Mouse (Mus musculus): ENCODE results near the gene Vmn1r175. TPM values are rescaled to one million over a fixed set of nuclear protein-coding genes. Genes with fewer than 3 reads are reported as not detected.
"Not testable (repeated sequence)": the region's sequence is repeated elsewhere in the genome, so short reads cannot be mapped to it uniquely, and the experiment has no call there.

Vmn1r175 gene
- not detected in 2 replicates for polyA plus RNA-seq (2015; fragmentation: Nextera tagmentation; extraction: Ambion mirVana)

GRCm38 (mm10) chr7:23810543-23810942 is at the start of gene Vmn1r175:
Gene Vmn1r175, minus strand, starts transcription at chr7:23810643.
- H3K27ac ChIP-seq (replicated peaks); ATAC-seq (replicated peaks); H3K36me3 ChIP-seq: not testable (repeated sequence)

GRCm38 (mm10) chr7:23837272-23837671 is 26.8 kb upstream of the Vmn1r175 start, which contains the start of gene Vmn1r176:
Gene Vmn1r176, minus strand, starts transcription at chr7:23837372.
- H3K9ac ChIP-seq (replicated peaks); H3K4me1 ChIP-seq; H3K4me3 ChIP-seq; H3K27me3 ChIP-seq; H3K9me3 ChIP-seq; H3K4me2 ChIP-seq (replicated peaks); H3K36me3 ChIP-seq; ATAC-seq (replicated peaks); H3K27ac ChIP-seq (replicated peaks): not testable (repeated sequence)
- WGBS = no CpG with 5 or more reads among the region's 1 CpGs

More at GRCm38 (mm10) chr7:23810543-23810942, at the start of gene Vmn1r175:
- H3K4me2 ChIP-seq (replicated peaks); H3K27me3 ChIP-seq; H3K9ac ChIP-seq (replicated peaks); H3K9me3 ChIP-seq; H3K4me1 ChIP-seq; H3K4me3 ChIP-seq: not testable (repeated sequence)

GRCm38 (mm10) chr7:23784526-23784925 is 25.9 kb downstream of the Vmn1r175 start:
- Histone ChIP-seq H3K4me1 (no peaks in the 10 kb centered on the region), H3K4me2 (replicated peaks) (no peak overlapping the region), H3K4me3 (no peak overlapping the region), H3K27ac (replicated peaks) (no peak overlapping the region), H3K27me3 (no peaks in the 10 kb centered on the region), H3K9me3 (peaks cover 38% of the 10 kb centered on the region), H3K9ac (replicated peaks) (no peak overlapping the region), H3K36me3 (no peaks in the 10 kb centered on the region)
- no peak for ATAC-seq (replicated peaks)
- 91% methylated on average over 6 of the region's 6 CpGs for WGBS

Other genes with a start within 250 kb of the Vmn1r175 start
- not detected in 2 replicates for gene Vmn1r169, start 235.1 kb downstream of the Vmn1r175 start, polyA plus RNA-seq (2015; fragmentation: Nextera tagmentation; extraction: Ambion mirVana)
- not detected in 2 replicates for gene Vmn1r170, start 204.5 kb downstream of the Vmn1r175 start, polyA plus RNA-seq (2015; fragmentation: Nextera tagmentation; extraction: Ambion mirVana)
- not detected in 2 replicates for gene Vmn1r171, start 179.9 kb downstream of the Vmn1r175 start, polyA plus RNA-seq (2015; fragmentation: Nextera tagmentation; extraction: Ambion mirVana)
- not detected in 2 replicates for gene Vmn1r172, start 152.3 kb downstream of the Vmn1r175 start, polyA plus RNA-seq (2015; fragmentation: Nextera tagmentation; extraction: Ambion mirVana)
- not detected in 2 replicates for gene Vmn1r173, start 109.9 kb downstream of the Vmn1r175 start, polyA plus RNA-seq (2015; fragmentation: Nextera tagmentation; extraction: Ambion mirVana)
- not detected in 2 replicates for gene Vmn1r174, start 58.4 kb downstream of the Vmn1r175 start, polyA plus RNA-seq (2015; fragmentation: Nextera tagmentation; extraction: Ambion mirVana)
- gene Vmn1r176, start 26.7 kb upstream of the Vmn1r175 start, polyA plus RNA-seq (2015; fragmentation: Nextera tagmentation; extraction: Ambion mirVana) = not detected in 2 replicates
- not detected in 2 replicates for gene Vmn1r177, start 55.8 kb upstream of the Vmn1r175 start, polyA plus RNA-seq (2015; fragmentation: Nextera tagmentation; extraction: Ambion mirVana)
- gene Vmn1r178, start 81.4 kb upstream of the Vmn1r175 start, polyA plus RNA-seq (2015; fragmentation: Nextera tagmentation; extraction: Ambion mirVana) = not detected in 2 replicates
- gene Vmn1r179, start 116.3 kb upstream of the Vmn1r175 start, polyA plus RNA-seq (2015; fragmentation: Nextera tagmentation; extraction: Ambion mirVana) = not detected in 2 replicates
- not detected in 2 replicates for gene Vmn1r180, start 140.0 kb upstream of the Vmn1r175 start, polyA plus RNA-seq (2015; fragmentation: Nextera tagmentation; extraction: Ambion mirVana)
- gene Vmn1r181, start 164.0 kb upstream of the Vmn1r175 start, polyA plus RNA-seq (2015; fragmentation: Nextera tagmentation; extraction: Ambion mirVana) = not detected in 2 replicates
- gene V1rd19, start 191.0 kb upstream of the Vmn1r175 start, polyA plus RNA-seq (2015; fragmentation: Nextera tagmentation; extraction: Ambion mirVana) = not detected in 2 replicates
- gene Vmn1r183, start 242.6 kb upstream of the Vmn1r175 start, polyA plus RNA-seq (2015; fragmentation: Nextera tagmentation; extraction: Ambion mirVana) = not detected in 2 replicates